In genomic region chr7:68062170-68062848, GRCm38 (mm10) we compare ENCODE assay signal across 13 mouse cellular contexts.
DNase-seq lines count a peak whose midpoint lies in the region; ATAC-seq and TF ChIP-seq lines count a peak whose summit lies in the region.
"Had no signal": no experiment of that assay in that cellular context is flagged by ENCODE, and none has a peak within 500 bp of the region (broad histone marks: within the 10 kb centered on the region; RNA-seq: fewer than 3 reads in every experiment).

No protein-coding gene starts in this region.

- H3K36me3 ChIP-seq in heart, embryonic 13.5 days = no peaks in the 10 kb centered on the region
- no peaks in the 10 kb centered on the region; the same call in 1 of the 2 replicates for H3K36me3 ChIP-seq in heart, adult 2 months (ENCODE audit: control insufficient read depth, insufficient read depth, low read length)
- H3K36me3 ChIP-seq in limb, embryonic 13.5 days = no peaks in the 10 kb centered on the region

- peak overlapping the region; percentile 16; the same call in 1 of the 2 replicates for H3K9ac ChIP-seq in heart, embryonic 13.5 days
- H3K9ac ChIP-seq in heart, adult 2 months (ENCODE audit: low read depth, low read length) = no peak overlapping the region
- H3K9ac ChIP-seq in limb, embryonic 13.5 days = no peak overlapping the region
- H3K9ac ChIP-seq: forebrain, embryonic 13.5 days had no signal

- ATAC-seq in heart, embryonic 13.5 days (ENCODE audit: extremely low read depth, insufficient number of reproducible peaks, low FRiP score, low TSS enrichment) = no peak
- no peak for ATAC-seq in limb, embryonic 13.5 days (ENCODE audit: low FRiP score, low read depth)
- ATAC-seq: forebrain, embryonic 13.5 days; inflammation-experienced regulatory T-cells, adult 6 months had no signal

- DNase-seq in heart, adult 2 months = no peak
- DNase-seq in NIH3T3 (ENCODE audit: low read depth) = peak; percentile 63
- DNase-seq in lung, postnatal 4 days = peak; percentile 35 to 62
- DNase-seq in ovary, postnatal 36 days (ENCODE audit: low spot score) = no peak
- DNase-seq in gastrocnemius, adult 2 months = no peak
- no peak for DNase-seq in kidney, postnatal 14 days
- DNase-seq: B cell, adult 2 months; gastrocnemius, postnatal 10 days; spleen, adult 18-20 months had no signal

- intact Hi-C loops in heart, adult 2 months (cut with DNase I) = no loop called here
- intact Hi-C loops in gastrocnemius, adult 2 months (cut with DNase I) = no loop called here

- no peak overlapping the region for H3K4me2 ChIP-seq in heart, embryonic 13.5 days
- no peak overlapping the region for H3K4me2 ChIP-seq in limb, embryonic 13.5 days (replicated peaks)
- H3K4me2 ChIP-seq: forebrain, embryonic 13.5 days had no signal

- no peaks in the 10 kb centered on the region for H3K9me3 ChIP-seq in heart, embryonic 13.5 days
- no peaks in the 10 kb centered on the region for H3K9me3 ChIP-seq in limb, embryonic 13.5 days
- H3K9me3 ChIP-seq: forebrain, embryonic 13.5 days had no signal

- no peak overlapping the region for H3K4me3 ChIP-seq in heart, embryonic 13.5 days
- H3K4me3 ChIP-seq in heart, adult 2 months = no peak overlapping the region
- H3K4me3 ChIP-seq in limb, embryonic 13.5 days = no peak overlapping the region
- H3K4me3 ChIP-seq in gastrocnemius, adult 2 months = no peak overlapping the region
- H3K4me3 ChIP-seq: forebrain, embryonic 13.5 days had no signal

- H3K79me2 ChIP-seq in heart, adult 2 months (replicated peaks; ENCODE audit: control insufficient read depth, insufficient read depth, low read length) = no peaks in the 10 kb centered on the region

- peaks cover 56% of the 10 kb centered on the region for H3K4me1 ChIP-seq in heart, embryonic 13.5 days
- H3K4me1 ChIP-seq in heart, adult 2 months (ENCODE audit: control insufficient read depth, insufficient read depth, low read length) = peaks cover 16% of the 10 kb centered on the region
- H3K4me1 ChIP-seq in limb, embryonic 13.5 days = peaks cover 71% of the 10 kb centered on the region

- no peak for TF ChIP-seq POLR2A in heart, adult 2 months (IDR thresholded peaks at IDR 0.05; ENCODE audit: insufficient read depth, low read depth, low read length)

- no peaks in the 10 kb centered on the region for H3K27me3 ChIP-seq in heart, embryonic 13.5 days (replicated peaks)
- H3K27me3 ChIP-seq in heart, adult 2 months (ENCODE audit: control insufficient read depth, insufficient read depth, low read length) = no peaks in the 10 kb centered on the region
- H3K27me3 ChIP-seq in limb, embryonic 13.5 days = no peaks in the 10 kb centered on the region
- H3K27me3 ChIP-seq: forebrain, embryonic 13.5 days had no signal

- no peak for TF ChIP-seq EP300 in heart, adult 2 months (IDR thresholded peaks at IDR 0.05; ENCODE audit: insufficient read depth, low read depth, low read length)

- H3K27ac ChIP-seq in heart, embryonic 13.5 days (replicated peaks) = no peak overlapping the region
- H3K27ac ChIP-seq in heart, adult 2 months = no peak overlapping the region
- H3K27ac ChIP-seq in limb, embryonic 13.5 days = peak overlapping the region; percentile 56; the same call in 1 of the 2 replicates
- H3K27ac ChIP-seq in gastrocnemius, adult 2 months = no peak overlapping the region
- H3K27ac ChIP-seq: forebrain, embryonic 13.5 days had no signal

- 73% methylated on average over 13 of the region's 13 CpGs for WGBS in heart, embryonic 13.5 days
- 86% methylated on average over 13 of the region's 13 CpGs for WGBS in heart, adult 2 months
- WGBS in limb, embryonic 13.5 days = 61% methylated on average over 13 of the region's 13 CpGs

- TF ChIP-seq CTCF in heart, adult 2 months (IDR thresholded peaks at IDR 0.05) = no peak
- TF ChIP-seq CTCF in gastrocnemius, adult 2 months (IDR thresholded peaks at IDR 0.05) = no peak

Comparison
In these comparisons a context has a peak if more than half of its experiments do, and no peak if none do; other contexts are left out.
1. DNase-seq: peak in NIH3T3 (single experiment) and lung, postnatal 4 days (2 of 2); none in heart, adult 2 months (0 of 2), ovary, postnatal 36 days (single experiment), gastrocnemius, adult 2 months (single experiment) and kidney, postnatal 14 days (single experiment).